Mouse (Mus musculus): ENCODE data around the gene Gjc2. TPM values are rescaled to one million over a fixed set of nuclear protein-coding genes. Genes with fewer than 3 reads are reported as not detected.

Gene Gjc2
- not detected for polyA plus RNA-seq (2017; shearing (Covaris generic))

GRCm38 (mm10) chr11:59182864-59183331, at the start of gene Gjc2:
Gene Gjc2, minus strand, starts transcription at chr11:59183213.

GRCm38 (mm10) chr11:59228122-59228953, 45.3 kb upstream of the Gjc2 start, which contains the start of gene Arf1:
Gene Arf1, minus strand, starts transcription at chr11:59228270.

GRCm38 (mm10) chr11:59208153-59208831, 25.3 kb upstream of the Gjc2 start, which contains the start of gene 2310033P09Rik:
Gene 2310033P09Rik, plus strand, starts transcription at chr11:59208321.

GRCm38 (mm10) chr11:59202081-59202995, 19.3 kb upstream of the Gjc2 start, which contains the start of gene Mrpl55:
Gene Mrpl55, plus strand, starts transcription at chr11:59202486.

GRCm38 (mm10) chr11:59192059-59192386, 9.0 kb upstream of the Gjc2 start, which contains the start of gene Guk1:
Gene Guk1, minus strand, starts transcription at chr11:59192212.

GRCm38 (mm10) chr11:59163255-59164236, 19.5 kb downstream of the Gjc2 start, which contains the start of gene Iba57:
Gene Iba57, minus strand, starts transcription at chr11:59163739.

GRCm38 (mm10) chr11:59135904-59136452, 47.0 kb downstream of the Gjc2 start, which contains the start of gene Obscn:
Gene Obscn, minus strand, starts transcription at chr11:59136402.

Other genes with a start within 250 kb of the Gjc2 start
- gene Rnf187, start 244.3 kb downstream of the Gjc2 start, polyA plus RNA-seq (2017; shearing (Covaris generic)) = 225 TPM
- gene Hist3h2ba, start 234.3 kb downstream of the Gjc2 start, polyA plus RNA-seq (2017; shearing (Covaris generic)) = 16.1 TPM
- 34.0 TPM for gene Hist3h2a, start 228.5 kb downstream of the Gjc2 start, polyA plus RNA-seq (2017; shearing (Covaris generic))
- 0.36 TPM for gene Trim17, start 228.5 kb downstream of the Gjc2 start, polyA plus RNA-seq (2017; shearing (Covaris generic))
- 51.5 TPM for gene Trim11, start 205.1 kb downstream of the Gjc2 start, polyA plus RNA-seq (2017; shearing (Covaris generic))
- gene Obscn, start 46.8 kb downstream of the Gjc2 start, polyA plus RNA-seq (2017; shearing (Covaris generic)) = not detected
- gene Iba57, start 19.5 kb downstream of the Gjc2 start, polyA plus RNA-seq (2017; shearing (Covaris generic)) = 16.6 TPM
- gene Guk1, start 9.0 kb upstream of the Gjc2 start, polyA plus RNA-seq (2017; shearing (Covaris generic)) = 55.2 TPM
- gene Mrpl55, start 19.3 kb upstream of the Gjc2 start, polyA plus RNA-seq (2017; shearing (Covaris generic)) = 29.3 TPM
- gene 2310033P09Rik, start 25.1 kb upstream of the Gjc2 start, polyA plus RNA-seq (2017; shearing (Covaris generic)) = 47.7 TPM
- gene Arf1, start 45.1 kb upstream of the Gjc2 start, polyA plus RNA-seq (2017; shearing (Covaris generic)) = 578 TPM
- gene Wnt3a, start 107.5 kb upstream of the Gjc2 start, polyA plus RNA-seq (2017; shearing (Covaris generic)) = not detected
- not detected for gene Wnt9a, start 123.7 kb upstream of the Gjc2 start, polyA plus RNA-seq (2017; shearing (Covaris generic))
- not detected for gene Prss38, start 192.4 kb upstream of the Gjc2 start, polyA plus RNA-seq (2017; shearing (Covaris generic))

Data from naive thymus-derived CD4-positive, alpha-beta T cell, adult 5 months (primary cell).